Mouse (Mus musculus) mouse embryonic stem cell (cell line): ENCODE data around the gene Prex1.

Source experiments
- in situ Hi-C, 2 experiments: fragments of 300-500 bp; cut with MboI; formaldehyde crosslinking; loops; 1 replicate in 1 of 2; 3 replicates in 1 of 2; pipeline ENCODE4 v1.14.3; 2019 to 2020; ENCODE audit warnings: low sequenced_read_pairs in 2 of 2, low pct_unique_long_range_greater_than_20kb in 1 of 2, mixed read lengths in 1 of 2; ENCODE audit not compliant: unreplicated experiment in 1 of 2

Gene Prex1

DNA sequence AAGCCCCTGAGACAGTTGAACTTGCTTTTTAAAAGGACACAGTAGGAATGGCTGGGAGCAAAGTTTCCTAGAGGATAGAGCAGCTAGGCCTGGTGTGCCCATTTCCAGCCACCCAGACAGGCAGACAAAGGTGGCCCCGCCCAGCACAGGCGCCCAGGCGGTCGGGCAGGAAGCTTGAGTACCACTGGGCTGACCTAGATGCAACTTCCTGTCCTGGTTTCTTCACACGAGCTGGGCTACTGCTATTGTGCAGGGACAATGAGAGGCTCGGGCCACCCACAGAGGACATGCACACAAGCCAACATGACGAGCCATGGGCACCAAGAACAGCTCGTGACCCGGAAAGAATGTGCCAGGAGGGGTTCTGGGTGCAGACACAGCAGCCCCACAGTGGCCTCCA is 63.2 kb downstream of the Prex1 start:
- in situ Hi-C loops: no loop called here

DNA sequence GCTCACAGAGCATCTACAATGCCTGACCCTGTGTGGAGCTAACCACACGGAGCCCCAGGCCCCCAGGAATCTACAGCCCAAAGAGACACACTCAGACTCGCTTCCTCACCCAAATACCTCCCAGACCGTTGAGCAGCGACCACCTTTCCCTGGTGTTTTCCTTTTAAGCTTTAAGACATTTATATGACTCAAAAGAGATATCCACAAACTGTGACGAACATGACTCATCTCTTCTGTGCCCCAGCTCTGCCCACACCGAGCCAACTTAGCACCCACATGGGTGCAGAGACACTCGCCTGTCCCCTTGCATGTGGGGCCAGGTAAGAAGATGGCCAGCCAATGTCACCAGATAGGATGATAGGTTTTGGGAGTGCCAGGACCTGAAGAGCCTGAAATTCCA is 66.4 kb downstream of the Prex1 start:
- in situ Hi-C loops: no loop called here

DNA sequence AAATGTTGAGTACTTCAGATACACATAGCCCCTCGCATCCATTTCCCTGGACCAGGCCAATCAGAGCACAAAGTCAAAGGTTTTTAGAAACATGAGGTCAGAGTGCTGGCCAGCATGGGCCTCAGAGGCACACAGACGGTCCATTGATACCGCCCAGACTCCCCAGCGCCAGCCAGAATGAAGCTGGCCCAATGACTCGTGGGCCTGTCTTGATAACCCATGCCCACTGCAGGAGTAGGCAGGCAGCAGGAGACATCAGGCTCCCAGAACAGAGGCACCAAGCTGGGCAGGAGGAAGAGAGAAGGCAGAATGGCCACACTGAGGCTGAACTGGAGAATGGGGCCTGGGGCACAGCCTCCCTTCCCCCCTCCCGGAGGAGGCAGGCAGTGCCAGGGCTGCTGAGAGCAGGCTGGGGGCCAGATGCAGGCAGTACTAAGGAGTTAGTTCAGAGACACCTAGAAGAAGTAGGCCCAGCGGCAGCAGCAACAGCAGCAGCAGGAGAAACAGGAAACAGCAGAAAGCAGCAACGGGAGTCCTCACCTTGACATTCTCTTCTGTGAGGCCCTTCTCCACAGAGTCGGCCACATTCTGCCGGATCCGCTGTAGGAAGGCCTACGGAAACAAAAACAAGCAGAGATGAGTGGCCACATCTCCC is 67.1 kb downstream of the Prex1 start:
- in situ Hi-C loops: no loop called here

DNA sequence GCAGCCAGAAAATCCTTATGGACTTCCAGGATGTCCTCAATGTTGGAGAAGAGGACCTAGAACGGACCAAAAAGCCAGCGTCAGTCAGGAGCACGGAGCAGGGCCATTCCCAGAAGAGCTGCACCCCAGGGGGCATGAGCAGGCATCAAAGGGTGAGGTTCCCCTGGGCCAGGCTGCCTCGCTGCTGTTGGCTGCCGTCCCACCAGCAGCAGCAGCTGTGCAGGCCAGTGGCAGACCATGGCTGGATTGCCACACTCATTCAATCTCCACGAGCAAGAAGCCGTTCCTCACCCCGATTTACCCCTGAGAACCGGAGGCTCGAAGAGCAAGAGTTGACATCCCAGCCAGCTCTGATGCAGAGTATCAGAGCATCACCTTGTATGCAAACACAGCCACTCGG is 68.8 kb downstream of the Prex1 start:
- in situ Hi-C loops: no loop called here

DNA sequence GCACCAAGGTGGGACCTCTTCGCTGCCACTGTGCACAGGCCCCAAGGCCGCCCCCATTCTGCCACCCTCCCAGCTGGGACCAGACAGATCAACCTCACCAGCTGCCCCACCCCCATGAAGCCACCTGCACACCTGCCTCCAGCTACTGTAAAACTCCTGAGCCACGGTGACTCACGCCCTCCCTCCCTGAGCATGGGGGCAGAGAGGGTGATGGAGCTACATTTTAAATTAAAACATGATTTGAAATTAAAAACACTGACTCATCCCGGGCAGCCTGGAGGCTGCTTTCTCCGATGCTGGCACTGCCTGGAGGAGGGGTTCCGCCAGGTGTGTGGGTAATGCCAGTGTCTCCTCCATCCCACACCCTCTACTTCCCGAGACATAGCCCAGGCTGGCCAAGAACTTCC is 71.0 kb downstream of the Prex1 start:
- in situ Hi-C loops: no loop called here

DNA sequence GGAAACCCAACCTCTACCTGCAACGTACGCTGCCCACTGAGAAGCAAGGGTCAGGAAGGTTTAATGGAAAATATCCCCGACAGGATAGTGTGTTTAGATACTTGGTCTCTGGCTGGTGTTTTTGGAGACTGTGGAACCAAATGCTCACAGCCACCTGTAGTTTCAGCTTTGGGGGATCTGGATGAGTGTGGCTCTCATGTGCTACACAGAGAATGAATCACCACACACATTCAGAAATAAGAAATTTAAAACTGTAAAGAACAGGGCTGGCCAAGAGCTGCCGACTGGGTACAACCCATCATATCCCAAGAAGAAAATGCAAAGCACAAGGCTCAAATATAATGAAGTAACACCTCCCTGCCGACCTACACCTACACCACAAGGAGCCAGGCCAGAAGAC is 73.9 kb downstream of the Prex1 start:
- in situ Hi-C loops: no loop called here

DNA sequence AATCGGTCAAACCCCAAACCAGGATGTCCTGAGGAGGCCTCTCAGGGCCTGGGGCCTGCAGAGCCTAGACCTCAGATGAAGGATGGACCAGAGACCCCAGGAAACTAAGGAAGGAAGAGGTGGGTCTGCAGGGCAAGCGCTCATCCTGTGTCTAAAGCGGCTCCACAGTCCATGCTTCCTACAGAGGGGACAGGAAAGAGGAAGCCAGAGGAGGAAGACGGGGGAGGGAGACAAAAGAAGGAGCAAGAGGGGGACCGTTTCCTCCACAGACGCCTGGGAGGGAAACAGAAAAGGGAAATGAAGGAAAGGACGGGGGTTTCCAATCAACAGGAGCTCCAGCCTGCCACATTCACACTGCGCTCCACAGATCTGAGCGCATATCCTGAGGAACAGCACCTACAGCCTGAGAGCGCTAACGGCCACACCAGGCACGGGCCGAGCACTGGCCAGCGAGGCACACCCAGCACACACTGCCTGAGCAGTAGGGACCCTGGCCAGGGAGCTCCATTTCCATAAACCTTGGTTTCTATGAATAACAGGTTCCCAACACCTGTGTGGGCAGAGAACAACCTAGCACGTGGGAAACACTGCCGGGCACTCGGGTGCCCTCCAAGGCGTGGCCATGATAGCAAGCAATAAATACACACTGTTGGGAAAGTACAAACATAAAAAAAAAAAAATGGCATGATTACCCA is 74.5 kb downstream of the Prex1 start:
- in situ Hi-C loops: no loop called here

DNA sequence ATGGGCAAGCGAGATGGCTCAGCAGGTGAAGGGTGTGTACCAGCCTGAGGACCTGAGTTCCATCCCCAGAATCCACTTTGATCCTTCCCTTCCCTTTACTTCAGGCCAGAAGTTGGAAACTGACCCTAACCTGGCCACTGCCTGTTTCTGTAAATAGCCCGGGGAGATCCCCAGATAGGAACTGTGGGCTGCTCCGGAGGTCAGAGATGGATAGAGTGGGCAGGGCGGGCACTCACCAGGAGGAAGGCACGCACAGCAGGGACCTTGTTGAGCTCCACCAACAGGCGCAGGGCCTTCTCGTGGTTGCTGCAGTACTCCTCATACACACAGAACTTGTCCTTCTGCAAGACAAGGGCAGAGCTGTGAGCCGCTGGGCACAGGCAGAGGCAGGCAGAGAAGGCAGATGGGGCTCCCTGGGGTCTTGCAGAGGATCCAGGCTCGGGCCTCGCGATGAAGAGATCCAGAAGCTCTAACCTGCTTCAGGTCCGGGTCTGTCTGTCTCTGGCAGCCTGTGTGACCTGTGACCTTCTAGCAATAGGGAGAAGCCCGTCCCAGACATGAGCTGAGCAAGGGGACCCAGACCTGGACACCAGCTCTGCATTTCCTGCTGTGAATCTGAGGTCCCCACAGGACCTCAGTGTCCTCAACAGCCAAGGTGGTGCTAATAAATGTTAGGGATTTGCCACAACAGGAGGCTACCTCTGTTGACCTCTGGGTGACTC is 75.4 kb downstream of the Prex1 start:
- in situ Hi-C loops: no loop called here

DNA sequence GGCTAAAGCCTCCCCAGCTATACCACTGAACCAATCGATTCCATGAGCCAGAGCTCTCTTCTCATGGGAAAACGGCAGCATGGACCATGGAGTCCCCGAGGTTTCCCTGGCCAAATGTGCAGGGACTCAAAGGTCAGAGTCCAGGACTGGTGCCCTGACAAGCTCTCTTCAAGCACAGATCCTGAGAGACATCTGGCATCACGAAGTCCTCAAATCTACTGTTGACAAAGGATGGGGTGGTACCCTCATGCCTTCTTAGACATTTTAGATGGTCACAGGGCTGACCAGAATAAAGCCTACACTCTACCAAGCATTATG is 76.0 kb downstream of the Prex1 start:
- in situ Hi-C loops: no loop called here

DNA sequence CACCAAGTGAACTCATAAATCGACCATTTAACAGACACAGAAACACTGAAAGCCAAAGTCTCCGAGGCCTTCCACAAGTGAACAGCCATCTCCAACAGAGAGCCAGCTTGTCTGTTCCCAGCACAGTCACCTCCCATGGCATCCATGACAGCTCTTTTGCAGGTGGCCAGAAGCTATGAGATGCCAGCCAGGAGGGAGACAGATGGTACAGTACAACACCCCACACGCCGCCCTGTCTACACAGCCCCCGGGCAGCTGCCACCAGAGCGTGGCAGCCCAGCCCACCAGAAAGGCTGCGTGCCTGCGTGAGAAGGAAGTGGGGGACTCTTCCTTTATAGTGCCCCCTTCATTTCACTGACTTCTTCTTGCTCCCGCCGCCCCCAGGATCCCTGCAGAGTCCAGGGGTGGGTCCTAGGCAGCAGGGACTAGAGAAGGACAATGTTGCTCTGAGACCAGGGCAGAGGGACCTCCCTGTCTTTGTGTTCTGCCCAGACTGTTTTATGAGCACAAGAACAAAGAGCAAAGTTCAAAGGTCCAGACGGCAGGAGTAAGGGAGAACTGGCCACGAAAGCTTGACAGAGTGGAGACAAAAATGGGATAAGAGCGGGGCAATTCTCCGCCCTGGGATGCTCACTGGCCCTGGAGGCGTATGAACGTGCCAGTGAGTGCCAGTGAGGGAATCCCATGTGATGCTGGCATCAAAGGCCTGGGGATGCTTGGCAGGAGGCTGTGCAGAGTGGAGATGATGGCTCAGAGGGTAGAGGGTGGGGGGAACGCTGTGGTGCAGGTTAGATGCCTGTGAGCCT is 76.6 kb downstream of the Prex1 start:
- in situ Hi-C loops: no loop called here

DNA sequence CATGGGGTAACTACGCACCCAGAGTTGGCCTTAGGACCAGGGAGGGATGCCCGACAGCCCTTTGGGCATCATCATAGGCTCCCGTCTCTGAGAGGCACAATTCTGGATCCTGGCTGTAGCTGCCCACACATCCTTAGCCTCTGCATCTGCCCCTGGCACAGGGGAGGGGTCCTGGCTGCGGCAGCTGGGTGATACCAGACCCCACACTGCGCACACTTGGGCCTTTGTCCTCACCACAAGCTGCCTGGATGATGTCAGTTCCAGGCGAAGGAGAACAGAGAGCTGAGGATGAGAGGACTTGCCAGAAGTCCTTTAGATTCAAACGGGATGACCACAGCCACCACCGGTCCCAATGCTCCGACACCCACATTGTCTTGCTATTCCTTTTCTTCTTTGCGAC is 78.1 kb downstream of the Prex1 start:
- in situ Hi-C loops: no loop called here

DNA sequence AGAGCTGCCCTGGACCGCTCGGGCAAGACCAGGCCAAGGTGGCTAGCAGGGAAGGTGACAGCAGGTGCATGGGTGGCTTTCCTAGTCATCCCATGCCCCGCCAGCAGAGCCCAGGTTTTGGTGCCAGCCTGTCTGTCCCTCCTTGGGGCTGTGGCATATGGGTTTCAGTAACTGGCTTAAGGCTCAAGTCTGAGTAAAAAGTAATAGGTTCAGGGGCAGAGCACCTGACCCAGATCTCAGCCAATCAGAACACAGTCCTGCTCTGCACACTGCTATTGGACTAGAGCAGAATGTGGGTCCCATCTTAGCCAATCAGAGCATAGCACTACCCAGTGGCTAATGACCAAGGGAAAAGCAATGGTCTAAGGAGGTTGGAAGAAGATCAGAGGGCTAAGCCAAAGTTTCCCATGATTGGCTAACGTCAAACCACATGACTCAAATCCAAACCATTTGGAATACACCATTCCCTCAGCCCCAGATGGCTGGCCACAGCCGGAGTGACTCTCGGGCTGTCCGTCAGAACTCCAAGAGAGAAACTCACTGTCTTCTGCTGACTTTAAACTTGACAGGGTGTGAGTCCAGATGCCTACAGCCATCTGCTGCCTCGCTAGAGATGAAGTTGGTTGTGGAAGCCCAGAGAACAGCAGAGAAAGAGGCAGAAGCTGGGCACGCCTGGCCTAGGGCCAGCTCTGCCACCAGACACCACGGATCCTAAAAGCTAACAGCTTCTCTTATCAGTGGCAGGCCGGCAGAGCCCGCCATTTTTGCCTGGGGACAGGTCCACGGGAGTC is 80.9 kb downstream of the Prex1 start:
- in situ Hi-C loops: no loop called here

DNA sequence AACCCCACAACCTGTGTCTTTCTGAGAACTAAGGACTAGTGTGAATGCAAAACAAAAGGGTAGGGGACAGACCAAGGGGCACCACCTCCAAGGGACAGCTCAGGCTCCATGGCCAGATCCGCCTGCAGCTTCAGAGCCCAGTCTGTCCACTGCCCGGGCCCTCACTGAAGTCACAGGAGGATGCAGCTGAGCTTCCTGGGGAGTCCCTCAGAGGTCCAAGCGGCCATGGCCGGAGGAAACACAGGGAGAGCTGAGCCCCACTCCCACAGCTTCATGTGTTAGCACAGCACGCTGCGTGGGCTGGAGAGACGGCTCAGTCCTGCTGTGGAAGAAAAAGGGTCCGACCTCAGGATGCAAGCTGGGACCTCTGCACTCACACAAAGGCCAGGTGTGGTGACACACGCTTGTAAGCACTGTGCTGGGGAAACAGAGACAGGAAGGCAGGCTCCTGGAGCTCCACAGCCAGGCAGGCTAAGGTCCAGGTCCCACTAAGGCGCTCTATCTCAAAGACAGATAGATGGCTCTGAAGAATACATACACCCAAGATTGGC is 81.9 kb downstream of the Prex1 start:
- in situ Hi-C loops: no loop called here

DNA sequence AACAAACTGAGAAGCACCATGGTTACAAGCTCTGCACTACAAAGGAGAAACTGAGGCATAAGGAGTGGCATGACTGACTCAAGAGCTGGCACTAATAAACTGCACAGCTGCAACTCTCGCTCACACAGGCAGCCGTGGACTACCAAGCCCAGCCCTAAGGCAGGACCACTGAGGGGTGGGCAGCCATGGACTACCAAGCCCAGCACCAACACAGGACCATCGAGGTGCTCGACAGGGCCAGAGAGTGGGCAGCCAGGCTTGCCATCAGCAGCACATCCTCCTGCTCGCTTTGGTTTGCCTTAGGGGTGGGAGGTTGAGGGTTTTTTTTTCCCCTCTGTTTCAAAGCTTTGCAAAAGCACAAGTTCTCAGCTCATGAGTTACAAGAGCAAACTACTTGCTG is 82.4 kb downstream of the Prex1 start:
- in situ Hi-C loops: no loop called here

DNA sequence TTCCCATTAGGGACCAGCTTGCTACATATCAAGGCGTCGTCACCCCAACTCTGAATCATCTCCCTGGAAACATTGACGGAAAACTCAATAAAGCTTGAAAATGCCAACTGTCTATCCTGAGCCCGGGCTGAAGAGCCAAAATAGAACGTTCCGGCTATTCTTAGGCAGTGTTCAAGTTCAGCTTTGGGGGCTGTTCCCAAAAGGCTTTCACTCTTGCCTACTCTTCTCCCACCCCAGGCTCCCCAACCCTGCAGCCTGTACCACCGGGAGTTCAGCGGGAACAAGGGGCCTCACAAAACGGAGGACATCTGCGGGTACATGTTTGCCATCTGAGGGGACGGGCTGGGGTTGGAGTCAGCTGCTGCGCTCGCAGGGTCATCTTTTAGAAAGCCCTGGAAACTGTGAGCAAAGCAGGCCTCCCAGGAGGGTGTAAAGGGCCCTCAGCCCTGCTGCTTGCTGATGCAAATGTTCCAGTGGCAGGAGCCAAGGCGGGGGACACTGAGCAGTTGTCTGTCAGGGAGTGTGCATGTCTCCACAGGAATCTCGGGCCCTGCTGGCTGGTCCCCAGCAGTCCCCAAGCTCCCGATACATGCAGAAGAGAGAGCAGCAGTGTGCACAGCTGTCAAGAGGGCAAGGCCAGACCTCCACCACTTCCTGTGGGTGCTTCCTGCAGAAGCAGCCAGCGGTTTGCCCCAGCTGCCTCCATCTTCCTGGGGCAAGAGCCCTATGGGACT is 83.5 kb downstream of the Prex1 start:
- in situ Hi-C loops: no loop called here

DNA sequence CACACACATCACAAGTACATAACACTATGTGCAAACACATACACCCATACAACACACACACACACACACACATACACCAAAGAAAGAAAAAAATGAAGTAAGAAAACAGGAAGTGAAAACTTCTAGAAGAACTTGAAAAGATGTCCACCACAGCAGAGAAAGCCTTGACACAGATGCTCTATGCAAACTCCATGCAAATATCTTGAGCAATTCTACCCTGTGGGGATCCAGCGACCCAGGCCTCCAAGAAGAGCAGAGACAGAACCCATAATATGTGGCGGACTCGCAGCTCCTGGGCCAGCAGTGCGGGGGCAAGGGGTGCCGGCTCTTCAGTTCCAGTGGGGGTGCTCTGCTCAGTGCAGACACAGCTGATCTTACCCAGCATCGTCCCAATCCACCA is 86.1 kb downstream of the Prex1 start:
- in situ Hi-C loops: no loop called here

DNA sequence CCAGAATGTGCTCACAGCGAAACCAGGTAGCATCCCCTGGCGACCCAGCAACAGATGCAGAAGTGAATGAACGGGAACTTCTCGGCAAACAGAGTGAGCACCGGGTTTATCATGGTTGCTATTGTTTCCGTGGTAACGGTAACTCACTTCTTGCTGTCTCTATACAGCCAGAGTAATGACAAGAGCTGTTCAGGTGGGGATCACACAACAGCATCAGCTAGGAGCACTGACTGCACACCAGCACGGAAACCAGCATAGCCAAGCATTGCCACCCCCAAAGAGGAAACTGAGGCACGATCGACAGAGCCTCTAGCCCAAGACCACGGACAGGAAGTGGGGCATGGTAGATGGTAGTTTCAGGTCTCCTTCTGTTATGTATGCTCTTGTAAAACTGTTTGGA is 88.4 kb downstream of the Prex1 start:
- in situ Hi-C loops: no loop called here

DNA sequence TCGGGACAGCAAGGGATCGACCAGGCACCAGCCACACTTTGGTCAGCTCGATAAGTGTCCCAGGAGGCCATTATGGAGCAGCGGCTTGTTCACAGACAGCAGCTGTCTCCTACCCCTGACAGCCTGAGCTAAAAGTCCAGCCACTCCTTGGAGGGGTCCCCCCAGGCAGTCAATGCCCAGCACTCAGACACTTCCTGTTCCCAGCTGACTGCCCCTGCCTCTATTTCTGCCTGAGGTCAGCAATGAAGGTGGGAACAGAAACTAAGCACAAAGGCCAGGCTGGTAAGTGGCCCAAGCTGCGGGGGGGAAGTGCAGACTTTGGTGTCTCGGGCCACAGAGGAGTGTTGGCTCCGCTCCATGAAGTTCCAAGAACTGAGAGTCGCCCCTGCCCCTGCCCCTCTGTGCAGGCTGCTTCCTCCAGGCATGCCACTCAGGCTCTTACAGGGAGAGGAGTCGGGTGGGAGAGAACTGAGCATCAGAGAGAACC is 90.5 kb downstream of the Prex1 start:
- in situ Hi-C loops: no loop called here
